Mouse (Mus musculus) olfactory bulb, adult 2 months (tissue): ENCODE measurements at regions not wholly inside any gene's neighbourhood (a gene's known extent, or its start where the extent isn't known, plus 50 kb on each side); places are given as distances from the start of the nearest gene placed in this dataset.

Experiments
- CTCF ChIP-seq: fragments of 200-500 bp; IDR thresholded peaks from 2 replicates; pipeline ENCODE4 v1.5.1; 2012; ENCODE audit warnings: low read depth, mild to moderate bottlenecking, low read length, moderate library complexity; ENCODE audit not compliant: insufficient read depth
- POLR2A ChIP-seq: fragments of 200-500 bp; IDR thresholded peaks from 2 replicates; pipeline ENCODE4 v1.6.1; 2012; ENCODE audit warnings: mild to moderate bottlenecking, low read depth, low read length, moderate library complexity; ENCODE audit not compliant: insufficient read depth

- no peak for TF ChIP-seq CTCF
- no peak for TF ChIP-seq POLR2A
Measured at GRCm38 (mm10) chr1:81747025-81747424, 485.9 kb upstream of the Gm9747 start.
